Mouse (Mus musculus) MEL (cell line): ENCODE results near the gene Kbtbd12. TPM values are rescaled to one million over a fixed set of nuclear protein-coding genes. Genes with fewer than 3 reads are reported as not detected.

Experiments
- DNase-seq: peaks from one replicate; pipeline ENCODE4 v3.0.0; 2011; ENCODE audit warnings: low read depth, low spot score
- H3K27ac ChIP-seq: 2 replicates; pipeline ENCODE4 v1.5.1; 2012; ENCODE audit warnings: low read depth, mild to moderate bottlenecking, control low read depth, low read length, moderate library complexity; ENCODE audit not compliant: control insufficient read depth
- H3K27me3 ChIP-seq, 2 experiments: fragments of 150-350 bp in 1 of 2; sonication (generic) in 1 of 2; 2 replicates each; pipeline ENCODE4 v1.6.1; 2012; ENCODE audit warnings: low read length in 2 of 2, mild to moderate bottlenecking in 2 of 2, improper control_type of control experiment in 1 of 2, moderate library complexity in 1 of 2; ENCODE audit not compliant: insufficient read depth in 2 of 2, control insufficient read depth in 1 of 2
- H3K36me3 ChIP-seq, 2 experiments: 2 replicates each; pipeline ENCODE4 v1.6.1; 2012 to 2014; ENCODE audit warnings: low read length in 2 of 2, improper control_type of control experiment in 1 of 2, inconsistent platforms in 1 of 2, mild to moderate bottlenecking in 1 of 2; ENCODE audit not compliant: insufficient read depth in 2 of 2, control insufficient read depth in 1 of 2
- H3K4me1 ChIP-seq, 2 experiments: fragments of 150-350 bp in 1 of 2; sonication (generic) in 1 of 2; 2 replicates each; pipeline ENCODE4 v1.6.1; 2012; ENCODE audit warnings: low read length in 2 of 2, improper control_type of control experiment in 1 of 2, mild to moderate bottlenecking in 1 of 2; ENCODE audit not compliant: insufficient read depth in 2 of 2, control insufficient read depth in 1 of 2
- H3K4me3 ChIP-seq, 2 experiments: fragments of 150-350 bp in 1 of 2; sonication (generic) in 1 of 2; 2 replicates each; pipeline ENCODE4 v1.5.1; 2012; ENCODE audit warnings: low read depth in 2 of 2, low read length in 2 of 2, mild to moderate bottlenecking in 2 of 2, moderate library complexity in 2 of 2, control low read depth in 1 of 2, improper control_type of control experiment in 1 of 2; ENCODE audit not compliant: control insufficient read depth in 1 of 2, insufficient read depth in 1 of 2
- H3K79me2 ChIP-seq: 2 replicates; pipeline ENCODE4 v1.6.1; 2012; ENCODE audit warnings: mild to moderate bottlenecking, low read length, moderate library complexity; ENCODE audit not compliant: control insufficient read depth, poor library complexity, insufficient read depth
- H3K9ac ChIP-seq: 2 replicates; pipeline ENCODE4 v1.6.1; 2012; ENCODE audit warnings: low read depth, mild to moderate bottlenecking, control low read depth, low read length, moderate library complexity; ENCODE audit not compliant: control insufficient read depth, poor library complexity, severe bottlenecking
- H3K9me3 ChIP-seq: fragments of 150-350 bp; sonication (generic); replicated peaks from 2 replicates; pipeline ENCODE4 v1.6.1; 2012; ENCODE audit warnings: mild to moderate bottlenecking, low read length, improper control_type of control experiment, moderate library complexity; ENCODE audit not compliant: insufficient read depth
- BHLHE40 ChIP-seq: IDR thresholded peaks from 2 replicates; pipeline ENCODE4 v1.6.1; 2012; ENCODE audit warnings: low read depth, mild to moderate bottlenecking, inconsistent platforms, low read length, improper control_type of control experiment, borderline replicate concordance
- CHD1 ChIP-seq: IDR thresholded peaks from 2 replicates; pipeline ENCODE4 v1.6.1; 2012; ENCODE audit warnings: low read depth, mild to moderate bottlenecking, inconsistent platforms, low read length, improper control_type of control experiment
- CHD2 ChIP-seq: IDR thresholded peaks from 2 replicates; pipeline ENCODE4 v1.6.1; 2011; ENCODE audit warnings: low read length, improper control_type of control experiment
- CTCF ChIP-seq, 3 experiments: IDR thresholded peaks in 2 of 3; conservative IDR thresholded peaks in 1 of 3; 2 replicates each; pipeline ENCODE4 v1.5.1; 2011 to 2012; ENCODE audit warnings: low read length in 3 of 3, low read depth in 2 of 3, mild to moderate bottlenecking in 2 of 3, improper control_type of control experiment in 1 of 3, inconsistent platforms in 1 of 3, mixed read lengths in 1 of 3, moderate library complexity in 1 of 3; ENCODE audit not compliant: control insufficient read depth in 1 of 3, insufficient read depth in 1 of 3, poor library complexity in 1 of 3, severe bottlenecking in 1 of 3
- E2F4 ChIP-seq: IDR thresholded peaks from 2 replicates; pipeline ENCODE4 v1.6.1; 2011; ENCODE audit warnings: low read depth, low read length, improper control_type of control experiment, borderline replicate concordance
- EP300 ChIP-seq, 2 experiments: IDR thresholded peaks; 2 replicates each; pipeline ENCODE4 v1.6.1; 2011; ENCODE audit warnings: improper control_type of control experiment in 2 of 2, low read length in 2 of 2, low read depth in 1 of 2, mild to moderate bottlenecking in 1 of 2
- GABPA ChIP-seq: IDR thresholded peaks from 2 replicates; pipeline ENCODE4 v1.6.1; 2012; ENCODE audit warnings: low read depth, mild to moderate bottlenecking, inconsistent platforms, low read length, improper control_type of control experiment, moderate library complexity
- HCFC1 ChIP-seq: IDR thresholded peaks from 2 replicates; pipeline ENCODE4 v1.6.1; 2012; ENCODE audit warnings: low read depth, mild to moderate bottlenecking, inconsistent platforms, low read length, improper control_type of control experiment, moderate library complexity
- KAT2A ChIP-seq: conservative IDR thresholded peaks from 2 replicates; pipeline ENCODE4 v1.6.1; 2012; ENCODE audit warnings: low read depth, low read length, improper control_type of control experiment, inconsistent platforms
- MAX ChIP-seq: IDR thresholded peaks from 2 replicates; pipeline ENCODE4 v1.6.1; 2011; ENCODE audit warnings: low read length, improper control_type of control experiment
- MXI1 ChIP-seq: IDR thresholded peaks from 2 replicates; pipeline ENCODE4 v1.6.1; 2011; ENCODE audit warnings: mild to moderate bottlenecking, low read depth, low read length, improper control_type of control experiment
- MYC ChIP-seq: IDR thresholded peaks from 2 replicates; pipeline ENCODE4 v1.6.1; 2011; ENCODE audit warnings: low read depth, mild to moderate bottlenecking, low read length, improper control_type of control experiment, moderate library complexity
- NELFE ChIP-seq: IDR thresholded peaks from 2 replicates; pipeline ENCODE4 v1.6.1; 2011; ENCODE audit warnings: low read depth, low read length, improper control_type of control experiment
- NRF1 ChIP-seq: IDR thresholded peaks from 2 replicates; pipeline ENCODE4 v1.6.1; 2014; ENCODE audit warnings: low read depth, mild to moderate bottlenecking, inconsistent platforms, low read length, improper control_type of control experiment, moderate library complexity; ENCODE audit not compliant: poor library complexity, insufficient read depth, severe bottlenecking
- POLR2A ChIP-seq, 2 experiments: IDR thresholded peaks; 2 replicates each; pipeline ENCODE4 v1.6.1; 2011 to 2012; ENCODE audit warnings: low read length in 2 of 2, mild to moderate bottlenecking in 2 of 2, control low read depth in 1 of 2, improper control_type of control experiment in 1 of 2, low read depth in 1 of 2, moderate library complexity in 1 of 2; ENCODE audit not compliant: control insufficient read depth in 1 of 2, insufficient read depth in 1 of 2, poor library complexity in 1 of 2
- POLR2AphosphoS2 ChIP-seq: IDR thresholded peaks from 2 replicates; pipeline ENCODE4 v1.6.1; 2011; ENCODE audit warnings: low read length, improper control_type of control experiment
- RAD21 ChIP-seq: IDR thresholded peaks from 2 replicates; pipeline ENCODE4 v1.6.1; 2011; ENCODE audit warnings: mild to moderate bottlenecking, low read depth, low read length, improper control_type of control experiment
- SMC3 ChIP-seq: IDR thresholded peaks from 2 replicates; pipeline ENCODE4 v1.6.1; 2011; ENCODE audit warnings: low read depth, low read length, improper control_type of control experiment
- TAL1 ChIP-seq: IDR thresholded peaks from 2 replicates; pipeline ENCODE4 v1.6.1; 2012; ENCODE audit warnings: mild to moderate bottlenecking, inconsistent platforms, low read length, moderate library complexity, mixed read lengths
- TBP ChIP-seq: IDR thresholded peaks from 2 replicates; pipeline ENCODE4 v1.8.0; 2011; ENCODE audit warnings: low read depth, low read length, improper control_type of control experiment
- UBTF ChIP-seq: IDR thresholded peaks from 2 replicates; pipeline ENCODE4 v1.6.1; 2012; ENCODE audit warnings: low read depth, mild to moderate bottlenecking, inconsistent platforms, low read length, improper control_type of control experiment, moderate library complexity, borderline replicate concordance; ENCODE audit not compliant: insufficient read depth
- USF1 ChIP-seq: IDR thresholded peaks from 2 replicates; pipeline ENCODE4 v1.6.1; 2014; ENCODE audit warnings: low read depth, mild to moderate bottlenecking, inconsistent platforms, low read length, improper control_type of control experiment, moderate library complexity
- ZC3H11A ChIP-seq: IDR thresholded peaks from 2 replicates; pipeline ENCODE4 v1.6.1; 2012; ENCODE audit warnings: low read depth, mild to moderate bottlenecking, inconsistent platforms, low read length, improper control_type of control experiment
- ZKSCAN1 ChIP-seq: IDR thresholded peaks from 2 replicates; pipeline ENCODE4 v1.6.1; 2012; ENCODE audit warnings: low read depth, mild to moderate bottlenecking, inconsistent platforms, low read length, improper control_type of control experiment, moderate library complexity
- polyA plus RNA-seq, 2 experiments: library from polyadenylated mRNA; stranded (reverse) in 1 of 2; unstranded in 1 of 2; fragments of >175 nt in 1 of 2; fragments of >200 nt in 1 of 2; gene quantifications; 2 replicates each; pipeline versions ENCODE4 v1.2.1 to v1.2.4; 2012; ENCODE audit warnings: low replicate concordance in 2 of 2, low read depth in 1 of 2; ENCODE audit not compliant: insufficient read length in 2 of 2, insufficient read depth in 1 of 2, missing spikeins in 1 of 2
- total RNA-seq: library from RNA; depleted of rRNA; stranded (reverse); fragments of 300-350 nt; gene quantifications from 2 replicates; pipeline ENCODE4 v1.2.3, GENCODE M21; 2012

The Kbtbd12 gene
- total and polyA plus RNA-seq, 3 experiments, result 0.04 TPM; not detected in 2

DNA sequence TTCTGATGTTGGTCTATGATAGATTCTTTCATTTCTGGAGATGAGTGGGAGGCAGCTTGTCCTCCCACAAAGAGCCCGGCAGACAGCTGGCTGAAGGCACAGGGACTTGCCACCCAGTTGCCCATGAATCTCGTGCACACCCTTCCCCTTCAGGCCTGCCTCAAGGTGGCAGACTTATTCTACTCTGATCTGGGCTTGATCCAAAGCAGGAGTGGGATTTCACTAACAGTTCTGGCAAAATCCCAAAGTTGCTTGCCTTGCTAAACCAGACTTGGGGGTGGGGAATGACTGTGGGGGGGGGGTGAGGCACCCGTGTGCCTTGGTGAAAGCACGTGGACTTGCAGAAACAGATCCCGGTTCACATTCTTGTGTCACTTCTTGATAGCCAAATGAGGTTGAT lies 48.2 kb downstream of the Kbtbd12 start:
- no peak overlapping the region for H3K27ac ChIP-seq
- H3K4me3 ChIP-seq, result no peak overlapping the region
- no peaks in the 10 kb centered on the region for H3K79me2 ChIP-seq
- DNase-seq, result no peak
- H3K27me3 ChIP-seq, result peaks cover 6 to 26% of the 10 kb centered on the region in 2 experiments
- no peak overlapping the region for H3K9ac ChIP-seq
- no peaks in the 10 kb centered on the region for H3K4me1 ChIP-seq
- no peaks in the 10 kb centered on the region for H3K9me3 ChIP-seq
- H3K36me3 ChIP-seq, result no peaks in the 10 kb centered on the region
- TF ChIP-seq RAD21, result peak; percentile 7
- no peak for TF ChIP-seq POLR2AphosphoS2
- TF ChIP-seq SMC3, result peak; percentile 26; the same call in 1 of the 2 replicates
- peak in 2 of 3 experiments; percentile 21 to 25; a peak in 3 of 6 replicates for TF ChIP-seq CTCF (IDR thresholded peaks at IDR 0.05 in 2 of 3, conservative IDR thresholded peaks at IDR 0.05 in 1 of 3; ENCODE audit: control insufficient read depth in 1 of 3, insufficient read depth in 1 of 3, low read depth in 2 of 3, low read length in 3 of 3, poor library complexity in 1 of 3, severe bottlenecking in 1 of 3)

DNA sequence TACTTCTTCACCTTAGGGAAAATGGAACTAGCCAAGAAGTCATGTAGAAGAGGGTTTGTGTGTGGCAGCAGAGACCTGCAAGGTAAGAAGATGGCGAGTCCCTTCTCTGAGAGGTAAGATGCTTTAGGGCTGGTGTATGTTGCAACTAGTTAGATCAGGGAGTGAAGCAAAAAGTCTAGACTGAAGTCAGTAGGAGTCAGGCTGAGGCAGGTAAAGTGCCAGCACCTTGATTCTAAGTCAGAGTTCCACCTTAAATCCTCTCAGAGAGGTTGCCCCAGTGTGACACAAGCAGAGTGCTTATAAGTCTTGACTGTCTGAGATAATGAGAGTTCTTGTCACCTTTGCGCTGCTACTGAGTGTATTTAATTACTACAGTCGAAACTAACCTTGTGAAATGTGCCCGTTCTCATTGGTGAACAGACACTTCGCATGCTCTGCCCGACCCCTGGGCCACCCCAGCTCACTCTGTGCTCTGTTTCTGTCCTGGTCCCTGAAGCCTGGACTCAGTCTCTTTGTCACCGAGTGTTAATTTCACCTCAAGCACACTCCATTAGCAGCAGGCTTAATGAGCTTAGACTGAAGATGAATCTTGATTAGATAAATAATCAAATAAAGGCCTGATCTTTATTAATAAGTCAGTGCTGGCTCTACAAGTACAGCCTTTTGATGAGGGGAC lies 49.0 kb downstream of the Kbtbd12 start:
- no peak overlapping the region for H3K27ac ChIP-seq
- H3K27me3 ChIP-seq, result peaks cover 6 to 31% of the 10 kb centered on the region in 2 experiments
- no peaks in the 10 kb centered on the region for H3K36me3 ChIP-seq
- H3K79me2 ChIP-seq, result no peaks in the 10 kb centered on the region
- no peaks in the 10 kb centered on the region for H3K9me3 ChIP-seq
- TF ChIP-seq SMC3, result no peak
- no peak for TF ChIP-seq USF1
- no peak for TF ChIP-seq ZC3H11A
- TF ChIP-seq UBTF, result no peak
- no peak for TF ChIP-seq MXI1
- TF ChIP-seq BHLHE40, result no peak
- TF ChIP-seq TAL1, result no peak
- TF ChIP-seq GABPA, result no peak
- TF ChIP-seq CHD1, result no peak
- no peak for TF ChIP-seq HCFC1
- no peak for TF ChIP-seq EP300 (IDR thresholded peaks at IDR 0.05; ENCODE audit: low read depth in 1 of 2, low read length in 2 of 2)
- no peaks in the 10 kb centered on the region for H3K4me1 ChIP-seq
- H3K4me3 ChIP-seq, result no peak overlapping the region
- no peak for DNase-seq
- no peak overlapping the region for H3K9ac ChIP-seq

DNA sequence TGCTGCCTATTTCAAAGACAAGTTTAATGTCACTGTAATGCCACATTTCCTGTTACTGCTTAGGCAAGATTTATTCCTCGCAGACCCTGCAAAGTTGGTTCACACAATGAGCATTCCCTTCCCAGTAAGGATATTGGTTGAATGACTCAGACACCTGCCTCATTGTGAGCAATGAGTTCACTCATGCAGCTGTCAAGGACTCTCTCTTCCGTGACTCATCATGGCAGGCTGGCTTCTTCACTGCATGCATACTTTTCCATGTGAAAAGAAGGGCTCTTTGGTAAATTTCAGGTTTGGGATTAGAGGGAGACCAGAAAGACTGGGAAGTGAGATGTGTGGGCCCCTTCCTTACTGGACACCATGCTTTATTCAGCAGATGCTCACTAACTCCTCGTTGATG lies 50.7 kb downstream of the Kbtbd12 start:
- H3K9ac ChIP-seq, result no peak overlapping the region
- no peaks in the 10 kb centered on the region for H3K4me1 ChIP-seq
- no peaks in the 10 kb centered on the region for H3K36me3 ChIP-seq
- H3K27ac ChIP-seq, result no peak overlapping the region
- no peaks in the 10 kb centered on the region for H3K79me2 ChIP-seq
- H3K27me3 ChIP-seq, result peaks cover 9 to 30% of the 10 kb centered on the region in 2 experiments
- no peak overlapping the region for H3K4me3 ChIP-seq
- DNase-seq, result no peak
- no peaks in the 10 kb centered on the region for H3K9me3 ChIP-seq
- no peak for TF ChIP-seq CHD2
- TF ChIP-seq CHD1, result no peak
- no peak for TF ChIP-seq E2F4
- no peak for TF ChIP-seq USF1
- TF ChIP-seq KAT2A, result no peak
- TF ChIP-seq NELFE, result no peak
- TF ChIP-seq POLR2A (IDR thresholded peaks at IDR 0.05; ENCODE audit: control insufficient read depth in 1 of 2, insufficient read depth in 1 of 2, low read depth in 1 of 2, low read length in 2 of 2, poor library complexity in 1 of 2), result no peak
- TF ChIP-seq ZKSCAN1, result no peak
- TF ChIP-seq EP300 (IDR thresholded peaks at IDR 0.05; ENCODE audit: low read depth in 1 of 2, low read length in 2 of 2), result no peak
- no peak for TF ChIP-seq NRF1
- TF ChIP-seq CTCF (IDR thresholded peaks at IDR 0.05 in 2 of 3, conservative IDR thresholded peaks at IDR 0.05 in 1 of 3; ENCODE audit: control insufficient read depth in 1 of 3, insufficient read depth in 1 of 3, low read depth in 2 of 3, low read length in 3 of 3, poor library complexity in 1 of 3, severe bottlenecking in 1 of 3), result no peak
- TF ChIP-seq MYC, result no peak
- no peak for TF ChIP-seq TBP
- no peak for TF ChIP-seq MAX
- no peak for TF ChIP-seq MXI1
- TF ChIP-seq TAL1, result no peak
- no peak for TF ChIP-seq UBTF
- TF ChIP-seq BHLHE40, result no peak
- no peak for TF ChIP-seq RAD21
